Mouse (Mus musculus): ENCODE measurements around the gene P2rx1. TPM values are rescaled to one million over a fixed set of nuclear protein-coding genes. Genes with fewer than 3 reads are reported as not detected.

Gene P2rx1
- polyA plus RNA-seq, 1 experiment from 2014 or later = 71.4 TPM

DNA sequence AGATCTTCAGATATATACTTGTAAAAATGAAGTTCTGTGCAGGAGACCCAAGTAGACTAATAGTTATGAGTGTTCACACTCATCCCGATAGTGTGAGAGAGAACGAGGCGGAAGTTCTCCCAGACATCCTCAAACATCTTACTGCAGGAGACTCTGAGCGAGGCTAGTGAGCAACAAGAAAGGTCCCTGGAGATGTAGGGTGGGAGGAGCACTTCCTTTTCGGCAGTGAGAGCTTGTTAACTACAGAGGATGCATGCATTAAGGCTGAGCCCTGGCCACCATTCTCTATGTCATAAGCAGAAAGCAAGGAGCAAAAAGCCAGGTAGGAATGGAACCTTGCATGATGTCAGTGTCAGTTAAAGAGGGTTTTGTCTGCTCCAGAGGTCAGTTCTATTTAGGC lies 11.7 kb upstream of the P2rx1 start:
- DNase-seq (ENCODE audit: low spot score) = no peak

DNA sequence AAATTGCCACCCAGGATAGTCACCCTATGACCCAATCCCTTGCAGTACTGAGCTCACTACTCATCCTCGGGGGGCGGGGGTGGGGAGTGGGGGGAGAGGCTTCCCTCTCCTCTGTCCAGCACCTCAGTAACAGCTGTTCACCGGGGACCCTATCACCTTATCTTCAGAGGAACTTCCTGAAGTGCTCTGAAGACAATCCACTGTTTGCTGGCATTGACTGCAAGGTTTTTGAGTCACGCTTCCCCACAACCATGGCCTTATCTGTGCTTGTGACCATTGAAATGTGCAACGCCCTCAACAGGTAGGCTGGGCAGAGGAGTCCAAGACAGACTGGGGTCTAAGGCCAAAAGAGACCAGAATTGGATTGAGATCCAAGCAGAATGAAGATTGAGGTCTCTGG lies 11.1 kb upstream of the P2rx1 start:
- DNase-seq (ENCODE audit: low spot score) = no peak

DNA sequence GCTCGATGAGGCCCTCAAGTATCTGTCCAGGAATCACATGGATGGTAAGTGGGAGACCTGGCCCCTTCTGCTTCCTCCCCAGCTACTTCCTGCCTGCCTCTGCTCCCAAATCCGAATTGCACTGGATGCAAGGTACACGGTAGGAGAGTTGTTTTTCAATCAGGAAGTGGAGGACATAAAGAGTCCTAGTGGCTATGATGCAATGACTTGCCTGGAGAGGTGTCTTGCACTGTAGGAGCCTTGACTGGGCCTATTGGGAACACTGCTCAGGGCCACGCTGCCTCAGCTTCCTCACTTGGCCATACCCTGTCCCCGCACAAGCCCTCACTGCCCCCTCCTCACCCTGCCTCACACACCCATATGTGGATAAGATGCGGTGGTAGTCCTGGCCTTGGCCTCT lies 9.9 kb upstream of the P2rx1 start:
- no peak for DNase-seq (ENCODE audit: low spot score)

DNA sequence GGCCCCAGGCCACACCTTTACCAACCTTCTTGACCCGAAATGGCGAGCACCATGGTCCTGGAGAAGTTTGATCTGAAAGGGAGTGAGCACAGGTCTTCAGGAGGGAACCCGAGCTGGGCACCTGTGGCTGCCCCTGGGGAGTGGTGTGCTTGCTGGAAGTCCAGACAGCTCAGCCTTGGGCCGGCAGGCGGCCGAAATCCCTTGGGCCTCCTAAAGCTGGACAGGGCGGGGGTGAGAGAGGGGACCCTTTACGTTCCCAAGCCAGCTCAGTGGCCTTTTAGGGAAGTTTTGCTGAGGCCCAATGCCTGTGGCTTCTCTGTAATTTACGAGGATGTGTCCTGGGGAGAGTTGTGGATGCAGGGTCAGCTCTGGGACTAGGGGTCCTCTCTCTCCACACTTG lies 8.2 kb upstream of the P2rx1 start:
- DNase-seq (ENCODE audit: low spot score) = no peak

DNA sequence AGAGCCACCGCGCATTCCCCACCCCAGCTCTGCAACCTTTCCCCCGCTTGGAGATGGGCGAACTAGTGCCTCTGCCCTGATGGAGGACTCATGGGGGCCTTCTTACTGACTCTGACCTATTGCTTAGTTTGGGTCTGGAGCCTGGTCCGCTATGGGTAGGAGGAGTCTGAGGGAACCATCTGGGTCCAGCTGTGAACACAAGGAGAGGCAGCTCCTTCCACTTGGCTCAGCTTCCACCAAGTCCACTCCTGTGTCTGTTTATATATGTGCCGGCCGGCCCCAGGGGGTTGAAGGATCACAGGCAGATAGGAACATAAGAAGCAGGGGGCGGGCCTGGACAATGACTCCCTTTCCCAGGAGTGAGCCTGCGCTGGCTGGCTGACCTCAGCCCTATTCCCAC lies 6.9 kb upstream of the P2rx1 start:
- no peak for DNase-seq (ENCODE audit: low spot score)

DNA sequence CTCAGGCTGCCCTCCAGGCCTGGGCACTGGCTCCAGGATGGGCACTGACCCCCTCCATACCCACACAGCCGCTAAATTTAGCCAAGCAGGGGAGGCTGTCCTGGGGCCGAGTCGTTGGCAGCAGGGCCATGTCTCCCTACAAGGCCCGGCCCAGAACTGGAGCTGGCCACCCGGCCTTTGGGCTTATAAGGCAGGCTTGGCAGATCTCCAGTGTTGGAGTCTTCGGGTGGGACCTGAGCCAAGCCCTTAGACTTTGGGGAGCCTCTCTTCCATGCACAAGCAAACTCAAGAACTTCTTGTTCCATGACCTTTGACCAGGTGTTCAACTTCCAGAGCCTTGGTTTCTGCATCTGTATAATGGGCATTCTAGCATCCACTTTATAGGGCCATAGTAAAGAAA lies 2.6 kb upstream of the P2rx1 start:
- no peak for DNase-seq (ENCODE audit: low spot score)

DNA sequence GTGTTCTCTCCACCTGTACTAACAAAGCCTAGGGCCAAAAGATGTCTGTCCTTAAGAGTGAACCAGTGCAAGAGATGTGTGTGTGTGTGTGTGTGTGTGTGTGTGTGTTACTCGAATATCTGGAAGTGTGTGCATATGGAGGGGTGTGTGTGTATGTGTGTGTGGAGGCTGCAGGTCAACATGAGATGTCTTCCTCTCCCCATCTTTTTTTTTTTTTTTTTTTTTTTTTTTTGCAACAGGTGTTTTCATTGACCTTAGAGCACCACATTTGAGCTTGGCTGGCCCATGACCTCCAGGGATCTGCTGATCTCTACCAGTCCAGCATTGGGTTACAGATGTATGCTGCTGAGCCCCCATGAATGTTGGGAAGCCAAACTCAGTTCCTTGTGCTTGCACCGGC lies 2.1 kb upstream of the P2rx1 start:
- DNase-seq (ENCODE audit: low spot score) = no peak

DNA sequence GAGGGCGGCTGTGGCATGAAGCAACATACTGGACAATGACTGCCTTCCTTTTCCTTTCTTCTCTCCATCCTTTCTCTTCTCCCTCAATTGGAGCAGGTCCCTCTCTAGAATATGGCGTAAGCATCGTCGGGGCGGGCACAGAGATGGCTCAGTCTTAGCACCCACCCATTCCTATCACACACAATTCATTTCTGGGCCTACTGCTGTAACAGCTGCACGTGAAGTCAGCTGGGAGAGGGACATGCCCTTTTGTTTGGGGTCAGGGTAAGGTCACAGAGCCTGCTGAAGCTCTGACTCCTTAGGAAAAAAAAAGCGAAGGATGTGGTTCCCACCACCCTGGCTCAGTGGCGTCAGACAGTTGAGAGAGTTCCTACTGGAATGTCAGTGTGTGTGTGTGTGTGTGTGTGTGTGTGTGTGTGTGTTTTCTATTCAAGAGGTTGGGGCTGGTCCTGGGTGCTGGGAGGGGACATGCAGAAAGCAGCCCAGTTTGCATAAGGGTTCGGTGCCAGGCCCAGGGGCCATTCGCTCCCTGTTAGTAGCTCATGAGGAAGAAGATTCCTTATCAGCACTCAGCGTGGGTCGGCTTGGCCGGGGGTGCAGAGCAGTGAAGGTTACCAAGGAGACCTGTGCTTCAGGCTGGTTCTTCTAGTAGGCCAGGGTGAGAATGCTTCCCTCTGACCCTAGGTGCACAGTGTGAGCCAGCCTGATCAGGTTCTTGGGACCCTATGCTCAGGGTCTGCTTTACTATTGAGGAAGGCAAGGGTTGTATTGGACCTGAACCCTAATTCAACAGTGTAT lies 1.2 kb upstream of the P2rx1 start:
- DNase-seq (ENCODE audit: low spot score) = no peak

DNA sequence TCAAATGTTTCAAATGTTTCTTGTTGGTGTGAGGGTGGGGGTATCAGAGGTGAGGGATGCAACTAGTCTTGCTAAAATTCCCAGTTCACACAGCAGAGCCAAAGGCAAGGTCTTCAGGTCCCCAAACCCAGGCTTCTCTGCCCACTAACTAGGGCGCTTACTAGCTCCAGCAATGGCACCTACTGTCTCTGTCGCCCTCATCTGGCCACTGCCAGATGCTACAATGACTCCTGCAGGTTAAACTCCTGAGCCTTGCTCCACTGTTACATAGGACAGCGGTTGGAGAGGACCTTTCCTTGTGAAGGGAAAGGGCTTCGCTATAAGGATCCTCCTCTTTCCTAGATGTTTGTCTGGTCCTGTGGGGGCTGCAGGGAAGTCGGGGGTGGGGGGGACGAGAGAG lies 2.1 kb downstream of the P2rx1 start:
- peak; percentile 74 for DNase-seq (ENCODE audit: low spot score)

DNA sequence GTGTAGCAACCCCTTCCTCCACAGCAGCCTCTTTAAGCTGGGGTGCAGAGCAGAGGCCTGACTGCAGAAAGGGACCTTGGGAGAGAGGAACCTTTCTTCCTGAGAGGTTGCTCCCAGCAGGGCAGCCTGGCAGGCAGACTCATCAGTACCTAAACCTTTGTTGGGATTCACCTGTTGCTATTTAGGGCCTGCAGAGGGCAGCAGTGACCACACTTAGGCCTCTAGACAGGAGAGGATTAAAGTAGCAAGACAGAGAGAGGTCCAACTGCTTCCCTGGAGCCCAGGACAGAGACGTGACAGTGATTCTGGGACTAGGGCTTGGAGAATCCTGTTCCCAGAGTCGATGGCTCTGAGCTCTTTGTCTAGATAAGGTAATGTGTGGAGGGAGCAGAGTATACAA lies 7.5 kb downstream of the P2rx1 start:
- peak; percentile 82 for DNase-seq (ENCODE audit: low spot score)

DNA sequence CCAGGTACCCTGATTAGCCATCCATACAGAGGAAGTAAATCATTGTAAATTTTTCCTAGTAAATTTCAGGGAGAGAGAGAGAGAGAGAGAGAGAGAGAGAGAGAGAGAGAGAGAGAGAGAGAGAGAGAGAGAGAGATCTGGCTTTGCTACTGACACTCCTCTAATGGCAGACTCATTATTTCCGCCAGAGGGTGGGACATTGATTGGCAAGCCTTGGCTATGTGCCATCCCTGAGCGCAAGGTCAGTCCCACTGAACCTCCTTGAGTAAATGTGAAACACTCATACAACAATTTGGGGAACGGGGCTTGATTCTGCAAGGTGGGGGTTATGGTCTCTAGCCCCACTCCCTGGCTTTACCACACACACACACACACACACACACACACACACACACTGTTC lies 8.2 kb downstream of the P2rx1 start:
- no peak for DNase-seq (ENCODE audit: low spot score)

DNA sequence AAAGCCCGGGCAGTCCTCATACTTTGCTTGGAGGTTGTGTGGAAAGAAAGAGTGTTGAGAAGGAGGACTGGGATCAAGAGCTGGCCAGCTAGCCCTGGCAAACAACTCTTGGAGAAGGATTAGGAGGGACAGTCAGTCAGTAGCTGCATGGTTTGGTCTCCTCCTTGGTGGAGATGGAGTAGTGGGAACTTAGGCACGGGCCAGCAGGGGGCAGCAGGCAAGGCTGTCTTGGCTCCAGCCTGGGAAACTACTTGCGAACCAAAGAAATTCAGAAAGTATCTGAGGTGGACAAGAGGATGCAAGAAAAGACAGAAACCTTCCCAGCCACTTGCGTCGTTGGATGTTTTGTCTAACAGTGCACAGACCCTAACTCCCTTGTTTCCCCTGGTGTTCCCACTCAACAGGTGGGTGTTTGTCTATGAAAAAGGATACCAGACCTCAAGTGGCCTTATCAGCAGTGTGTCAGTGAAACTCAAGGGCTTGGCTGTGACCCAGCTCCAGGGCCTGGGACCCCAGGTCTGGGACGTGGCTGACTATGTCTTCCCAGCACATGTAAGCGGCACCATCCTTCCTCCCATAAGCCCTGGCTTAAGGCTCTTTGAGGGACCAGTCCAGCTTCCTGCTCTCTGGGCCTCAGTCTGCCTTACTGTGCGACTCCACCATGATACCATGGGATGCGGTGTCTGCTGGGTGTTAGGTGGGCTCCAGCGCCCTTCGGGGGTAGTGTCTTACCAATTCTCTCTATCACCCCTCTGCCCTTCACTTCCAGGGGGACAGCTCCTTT lies 9.0 kb downstream of the P2rx1 start:
- DNase-seq (ENCODE audit: low spot score) = peak; percentile 74

DNA sequence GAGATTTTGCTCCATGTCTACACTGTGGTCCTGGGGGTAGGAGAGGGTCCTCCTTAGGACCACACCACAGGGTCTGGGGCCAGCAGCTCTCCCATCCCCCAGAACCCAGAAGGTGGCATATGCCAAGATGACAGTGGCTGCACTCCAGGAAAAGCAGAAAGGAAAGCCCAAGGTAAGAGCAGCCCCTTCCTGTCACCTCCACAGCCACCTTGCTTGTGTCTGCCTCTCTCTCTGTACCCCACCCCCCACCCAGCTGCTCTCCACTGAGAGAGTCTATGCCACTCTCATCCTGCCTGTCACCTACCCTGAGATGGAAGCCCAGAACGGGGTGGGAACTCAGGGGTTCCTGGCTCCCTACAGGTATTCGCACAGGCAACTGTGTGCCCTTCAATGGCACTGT lies 9.9 kb downstream of the P2rx1 start:
- DNase-seq (ENCODE audit: low spot score) = peak; percentile 77

DNA sequence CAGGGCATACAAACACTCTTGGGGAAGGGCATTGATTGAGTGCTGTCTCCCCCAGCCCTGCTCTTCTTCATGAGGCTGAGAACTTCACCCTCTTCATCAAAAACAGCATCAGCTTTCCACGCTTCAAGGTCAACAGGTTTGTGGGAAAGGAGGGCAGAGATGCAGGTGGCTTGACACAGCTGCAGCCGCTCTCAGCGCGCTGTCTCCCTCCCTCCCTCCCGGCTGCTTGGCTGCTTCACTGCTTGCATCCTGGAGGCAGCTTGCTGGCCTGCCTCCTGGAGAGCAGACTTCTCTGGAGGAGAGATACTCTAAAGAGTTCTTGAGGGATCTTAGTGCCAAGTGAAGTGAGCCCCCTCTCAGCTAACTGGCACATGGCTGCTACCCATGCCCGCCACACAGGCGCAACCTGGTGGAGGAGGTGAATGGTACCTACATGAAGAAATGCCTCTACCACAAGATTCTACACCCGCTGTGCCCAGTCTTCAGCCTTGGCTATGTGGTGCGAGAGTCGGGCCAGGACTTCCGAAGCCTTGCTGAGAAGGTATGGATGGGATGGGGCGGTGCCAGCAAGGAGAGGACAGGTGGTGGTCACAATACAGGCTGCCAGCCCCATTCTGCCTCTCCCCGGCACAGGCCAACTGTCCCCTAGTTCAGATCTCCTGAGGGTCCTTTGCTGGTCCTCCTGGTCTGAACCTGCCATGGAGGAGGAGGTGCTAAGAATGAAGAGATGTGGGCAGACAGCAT lies 10.8 kb downstream of the P2rx1 start:
- DNase-seq (ENCODE audit: low spot score) = peak; percentile 83

DNA sequence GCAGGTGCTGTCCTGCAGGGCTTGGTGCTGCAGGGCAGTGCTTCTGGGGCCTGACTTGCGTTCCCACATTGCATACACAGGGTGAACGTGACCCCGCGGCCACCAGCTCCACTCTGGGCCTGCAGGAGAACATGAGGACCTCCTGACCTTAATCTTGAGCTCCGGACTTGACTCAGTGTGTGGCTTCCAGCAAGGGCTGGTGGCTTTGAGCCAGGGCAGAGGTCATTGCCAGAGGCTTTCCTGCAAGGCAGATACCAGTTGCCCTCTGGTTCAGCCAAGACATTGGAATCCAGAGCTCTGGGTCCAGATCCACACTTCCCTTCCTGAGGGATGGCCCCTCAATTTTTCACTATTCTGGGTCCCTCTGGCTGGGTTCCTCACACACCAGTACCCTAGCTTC lies 15.1 kb downstream of the P2rx1 start:
- DNase-seq (ENCODE audit: low spot score) = no peak

DNA sequence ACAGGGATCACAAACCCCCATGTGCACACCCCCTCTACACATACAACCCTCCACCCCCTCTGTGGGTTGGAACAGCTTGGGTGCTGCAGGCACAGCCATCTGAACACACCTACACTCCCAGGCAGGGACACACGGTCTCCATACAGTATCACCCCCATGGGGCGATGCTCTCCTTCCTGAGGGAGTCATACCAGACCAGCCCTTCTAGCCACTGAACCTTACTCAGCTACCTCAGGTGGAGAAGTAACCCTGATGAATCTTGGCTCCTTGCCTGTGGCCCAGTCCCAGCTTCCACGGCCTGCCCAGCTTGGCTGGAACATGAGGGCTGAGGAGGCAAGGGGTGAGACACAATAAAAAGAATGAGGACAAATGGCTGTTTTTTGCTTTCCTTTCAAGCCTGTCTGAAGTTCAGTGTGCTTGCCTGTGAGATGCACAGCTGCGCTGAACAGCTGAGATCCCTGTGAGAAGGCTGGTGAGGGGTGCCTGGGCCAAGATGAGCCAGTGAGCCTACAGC lies 16.0 kb downstream of the P2rx1 start:
- peak; percentile 78 for DNase-seq (ENCODE audit: low spot score)

DNA sequence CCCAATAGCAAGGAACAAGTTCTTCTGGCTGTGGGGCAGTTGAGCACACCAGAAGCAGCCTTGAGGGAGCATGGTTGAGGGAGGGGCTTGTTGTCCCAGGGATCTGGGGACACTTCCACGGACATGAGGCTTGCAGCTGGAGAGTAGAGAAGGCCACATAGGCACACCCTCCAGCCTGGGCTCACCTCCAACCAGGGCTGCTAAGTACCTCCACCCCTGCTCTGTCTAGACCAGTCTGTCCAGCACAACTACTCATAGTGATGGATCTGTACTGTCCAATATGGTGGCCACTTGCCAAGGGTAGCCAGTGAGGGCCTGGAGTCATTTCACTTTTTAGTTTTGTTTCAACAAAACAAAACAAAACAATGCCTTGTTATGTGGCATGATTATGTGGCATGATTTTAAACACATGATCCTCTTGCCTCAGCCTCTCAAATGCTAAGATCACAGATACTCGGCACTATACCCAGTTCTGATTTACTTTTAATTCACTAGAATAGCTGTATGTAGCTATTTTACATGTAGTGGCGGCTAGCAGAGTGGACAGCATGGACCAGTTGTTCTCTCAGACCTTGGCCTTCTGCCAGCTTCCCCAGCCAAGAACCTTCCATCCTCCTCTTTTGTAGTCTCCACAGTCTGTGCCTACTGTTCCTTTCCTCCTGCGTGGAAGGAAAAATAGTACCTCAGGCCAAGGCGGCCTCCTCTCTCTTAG lies 16.6 kb downstream of the P2rx1 start:
- no peak for DNase-seq (ENCODE audit: low spot score)

DNA sequence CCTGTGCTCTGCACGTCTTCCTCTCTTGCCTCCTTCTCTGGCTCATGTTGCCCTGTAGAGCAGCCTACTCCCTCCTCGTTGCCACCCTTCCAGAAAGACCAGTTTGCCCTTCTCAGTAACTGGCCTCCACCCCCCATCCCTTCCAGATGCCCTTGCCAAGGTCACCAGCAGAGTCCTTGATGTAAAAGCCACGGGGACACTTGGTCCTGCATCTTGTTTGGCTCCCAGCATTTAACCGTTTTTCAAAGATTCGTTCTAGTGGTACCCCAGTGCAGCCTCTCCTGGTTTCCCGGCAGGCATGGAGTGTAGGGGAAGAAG lies 17.2 kb downstream of the P2rx1 start:
- DNase-seq (ENCODE audit: low spot score) = no peak

DNA sequence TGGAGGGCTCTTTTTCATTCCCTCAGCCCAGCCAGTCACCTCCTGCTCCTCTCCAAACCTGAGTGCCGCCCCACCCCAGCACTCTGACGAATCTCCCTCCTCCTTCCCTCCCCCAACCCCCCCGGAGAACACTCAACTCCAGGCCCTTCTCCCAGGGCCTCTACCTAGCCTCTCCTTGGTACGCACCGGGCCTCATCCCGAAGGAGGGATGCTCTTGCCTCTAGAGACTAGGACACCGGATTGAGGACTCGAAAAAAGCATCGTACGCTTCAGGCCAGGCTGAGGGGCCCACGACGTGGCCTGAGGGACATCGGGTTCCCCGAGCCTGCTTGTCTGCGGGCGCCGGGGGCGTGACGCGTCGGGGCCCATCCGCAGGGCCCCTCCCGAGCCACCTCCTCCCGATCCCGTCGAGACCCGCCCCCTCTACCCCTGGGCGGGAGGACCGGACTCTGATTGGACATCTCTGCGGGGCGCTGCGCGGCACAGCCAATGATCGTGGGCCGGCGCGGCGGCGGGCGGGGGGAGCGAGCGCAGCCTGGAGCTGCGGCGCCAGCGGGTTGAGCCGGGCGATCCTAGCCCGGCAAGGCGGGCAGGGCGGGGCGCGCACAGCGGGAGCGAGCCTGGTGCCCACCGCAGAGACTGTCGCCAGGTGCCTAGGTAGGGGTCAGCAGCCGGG lies 19.7 kb downstream of the P2rx1 start, which contains the start of gene Camkk1:
TSS of gene Camkk1 (plus strand) at position 538 of the 676 bp plus-strand sequence.
- peak; percentile 95 for DNase-seq (ENCODE audit: low spot score)

DNA sequence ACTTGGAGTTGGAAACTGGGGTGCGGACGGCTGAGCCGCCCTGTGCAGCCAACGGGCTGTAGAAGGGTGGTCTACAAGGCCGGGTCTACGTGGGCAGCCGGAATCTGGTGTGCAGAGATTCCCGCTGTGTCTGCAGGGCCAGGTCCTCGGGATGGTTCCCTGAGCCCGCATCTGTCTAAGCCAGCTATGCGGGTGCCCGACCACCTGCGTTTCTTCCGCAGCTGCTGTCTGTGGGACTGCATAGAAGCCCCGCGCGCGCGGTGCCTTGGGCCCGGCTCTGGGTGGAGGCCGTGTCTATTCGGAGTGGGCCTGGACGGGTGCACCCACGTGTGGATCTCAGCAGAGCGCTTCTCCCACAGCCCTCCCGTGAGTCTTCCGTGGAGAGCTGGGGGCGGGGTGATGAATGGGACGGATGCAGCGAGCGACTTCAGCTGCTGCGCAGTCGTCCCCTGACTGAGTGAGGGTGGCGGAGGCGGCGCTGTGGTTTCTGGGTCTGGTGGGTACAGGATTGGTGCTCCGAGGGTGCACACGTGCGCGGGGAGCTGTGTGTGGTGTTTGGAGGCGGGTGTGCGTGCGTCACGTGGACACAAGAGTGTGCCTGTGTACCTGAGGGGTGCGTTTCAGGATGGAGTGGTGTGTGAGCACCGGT lies 20.4 kb downstream of the P2rx1 start:
- DNase-seq (ENCODE audit: low spot score) = peak; percentile 95
